Mouse (Mus musculus): ENCODE measurements around the gene Cav2. TPM values are rescaled to one million over a fixed set of nuclear protein-coding genes. Genes with fewer than 3 reads are reported as not detected.

Gene Cav2
- polyA plus RNA-seq, 1 experiment from 2014 or later = 49.5 TPM

DNA sequence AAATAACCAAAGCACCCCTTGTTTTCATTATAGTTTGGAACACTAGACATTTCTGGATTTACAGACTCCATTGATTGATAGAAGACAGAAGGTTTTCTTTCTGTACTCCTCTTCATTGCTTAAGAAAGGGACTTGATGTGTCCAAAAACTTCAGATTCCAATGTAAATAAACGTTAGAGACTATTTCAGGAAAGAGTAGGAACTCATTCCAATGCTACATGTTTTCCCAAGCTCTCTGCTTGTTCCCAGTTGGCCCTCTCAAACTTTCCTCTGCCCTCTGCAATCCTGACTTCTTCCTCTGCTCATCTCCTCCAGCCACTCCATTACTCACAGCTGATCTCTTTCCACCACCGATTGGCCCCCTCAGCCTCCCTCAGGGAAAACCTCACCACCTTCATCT is 18.2 kb upstream of the Cav2 start:
- Histone ChIP-seq H3K4me1 (ENCODE audit: control insufficient read depth, insufficient read depth, low read length) (peaks cover 6% of the 10 kb centered on the region; the same call in 1 of the 2 replicates), H3K4me2 (replicated peaks; ENCODE audit: low read depth, low read length) (no peak overlapping the region), H3K27ac (ENCODE audit: low read length) (no peak overlapping the region), H3K36me3 (ENCODE audit: control insufficient read depth, insufficient read depth, low read length) (no peaks in the 10 kb centered on the region), H3K4me3 (ENCODE audit: low read depth, low read length) (no peak overlapping the region), H3K9ac (replicated peaks; ENCODE audit: low read depth, low read length) (no peak overlapping the region), H3K9me3 (ENCODE audit: control insufficient read depth, low read depth, low read length) (no peaks in the 10 kb centered on the region), H3K27me3 (ENCODE audit: control insufficient read depth, insufficient read depth, low read length) (no peaks in the 10 kb centered on the region)
- 50% methylated on average over 2 of the region's 2 CpGs for WGBS
- no peak for ATAC-seq (ENCODE audit: insufficient number of reproducible peaks, insufficient read depth, low FRiP score, low read depth)

- Histone ChIP-seq H3K4me3 (ENCODE audit: low read depth, low read length) (no peak overlapping the region), H3K4me1 (ENCODE audit: control insufficient read depth, insufficient read depth, low read length) (peaks cover 6% of the 10 kb centered on the region; the same call in 1 of the 2 replicates), H3K9ac (replicated peaks; ENCODE audit: low read depth, low read length) (no peak overlapping the region), H3K27ac (ENCODE audit: low read length) (0 out of 2 replicates have a peak overlapping the region, but pooled peaks have one; percentile 21), H3K4me2 (replicated peaks; ENCODE audit: low read depth, low read length) (no peak overlapping the region), H3K27me3 (ENCODE audit: control insufficient read depth, insufficient read depth, low read length) (no peaks in the 10 kb centered on the region), H3K9me3 (ENCODE audit: control insufficient read depth, low read depth, low read length) (no peaks in the 10 kb centered on the region), H3K36me3 (ENCODE audit: control insufficient read depth, insufficient read depth, low read length) (no peaks in the 10 kb centered on the region)
- WGBS = 67% methylated on average over 4 of the region's 4 CpGs
- no peak for ATAC-seq (ENCODE audit: insufficient number of reproducible peaks, insufficient read depth, low FRiP score, low read depth)
Observed at GRCm38 (mm10) chr6:17265043-17265442, 15.9 kb upstream of the Cav2 start.

DNA sequence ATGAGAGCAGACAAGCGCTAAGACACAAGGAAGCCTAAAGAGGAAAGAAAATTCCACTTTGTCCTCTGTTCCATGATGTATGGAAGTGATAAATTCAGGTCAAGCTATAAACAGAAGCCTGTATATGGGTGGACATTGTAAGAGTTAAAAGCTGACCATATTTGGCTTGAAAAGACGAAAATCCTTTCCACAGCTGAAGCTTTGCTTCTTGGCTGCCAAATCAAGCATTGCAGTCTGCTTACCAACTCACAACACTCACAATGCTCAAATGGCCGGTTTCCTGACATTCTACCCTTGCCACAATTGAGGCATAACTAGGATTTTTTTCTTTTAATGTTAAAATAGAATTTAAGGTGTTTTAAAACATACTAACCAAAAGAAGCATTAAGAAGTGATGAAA is 14.5 kb upstream of the Cav2 start:
- peaks cover 6% of the 10 kb centered on the region; the same call in 1 of the 2 replicates for H3K4me1 ChIP-seq (ENCODE audit: control insufficient read depth, insufficient read depth, low read length)
- no peaks in the 10 kb centered on the region for H3K36me3 ChIP-seq (ENCODE audit: control insufficient read depth, insufficient read depth, low read length)
- peak overlapping the region; percentile 68 for H3K27ac ChIP-seq (ENCODE audit: low read length)
- WGBS = 47% methylated on average over 3 of the region's 3 CpGs
- no peak for ATAC-seq (ENCODE audit: insufficient number of reproducible peaks, insufficient read depth, low FRiP score, low read depth)
- H3K27me3 ChIP-seq (ENCODE audit: control insufficient read depth, insufficient read depth, low read length) = no peaks in the 10 kb centered on the region
- no peak overlapping the region for H3K4me3 ChIP-seq (ENCODE audit: low read depth, low read length)
- no peaks in the 10 kb centered on the region for H3K9me3 ChIP-seq (ENCODE audit: control insufficient read depth, low read depth, low read length)
- no peak overlapping the region for H3K4me2 ChIP-seq (replicated peaks; ENCODE audit: low read depth, low read length)
- no peak overlapping the region for H3K9ac ChIP-seq (replicated peaks; ENCODE audit: low read depth, low read length)

DNA sequence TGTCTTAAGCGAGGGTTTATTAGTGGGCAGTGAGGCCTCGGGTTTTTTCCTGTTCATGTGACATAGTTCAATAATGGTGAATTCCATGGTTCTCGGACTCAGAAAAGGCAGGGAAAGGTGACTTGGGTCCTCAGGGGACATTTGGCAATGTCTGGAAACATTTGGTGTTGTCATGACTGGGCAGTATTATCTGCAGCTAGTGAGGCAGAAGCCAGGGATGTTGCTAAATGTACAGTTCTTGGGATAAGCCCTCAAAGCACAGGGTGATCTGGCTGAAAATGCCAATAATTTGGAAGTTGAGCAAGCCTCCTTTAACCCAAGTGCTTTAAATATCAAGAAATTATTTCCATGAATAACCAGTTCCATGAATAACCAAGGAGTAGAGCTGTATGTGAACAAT is 2.6 kb upstream of the Cav2 start:
- 85% methylated on average over 3 of the region's 3 CpGs for WGBS
- ATAC-seq (ENCODE audit: insufficient number of reproducible peaks, insufficient read depth, low FRiP score, low read depth) = no peak

GRCm38 (mm10) chr6:17281757-17282092 is 740 bp downstream of the Cav2 start:
- Histone ChIP-seq H3K4me3 (ENCODE audit: low read depth, low read length) (peak overlapping the region; percentile 42), H3K27ac (ENCODE audit: low read length) (peak overlapping the region; percentile 73; the same call in 1 of the 2 replicates), H3K36me3 (ENCODE audit: control insufficient read depth, insufficient read depth, low read length) (no peaks in the 10 kb centered on the region), H3K9me3 (ENCODE audit: control insufficient read depth, low read depth, low read length) (no peaks in the 10 kb centered on the region), H3K4me1 (ENCODE audit: control insufficient read depth, insufficient read depth, low read length) (peaks cover 10% of the 10 kb centered on the region), H3K4me2 (replicated peaks; ENCODE audit: low read depth, low read length) (peak overlapping the region; percentile 82), H3K27me3 (ENCODE audit: control insufficient read depth, insufficient read depth, low read length) (no peaks in the 10 kb centered on the region), H3K9ac (replicated peaks; ENCODE audit: low read depth, low read length) (peak overlapping the region; percentile 49; the same call in 1 of the 2 replicates)
- 18% methylated on average over 8 of the region's 8 CpGs for WGBS
- peak; percentile 39; the same call in 1 of the 2 replicates for ATAC-seq (ENCODE audit: insufficient number of reproducible peaks, insufficient read depth, low FRiP score, low read depth)

More for the DNA sequence above, 2.6 kb upstream of the Cav2 start:
- Histone ChIP-seq H3K36me3 (ENCODE audit: control insufficient read depth, insufficient read depth, low read length) (no peaks in the 10 kb centered on the region), H3K4me2 (replicated peaks; ENCODE audit: low read depth, low read length) (no peak overlapping the region), H3K4me3 (ENCODE audit: low read depth, low read length) (no peak overlapping the region), H3K9me3 (ENCODE audit: control insufficient read depth, low read depth, low read length) (no peaks in the 10 kb centered on the region), H3K4me1 (ENCODE audit: control insufficient read depth, insufficient read depth, low read length) (peaks cover 10% of the 10 kb centered on the region), H3K27me3 (ENCODE audit: control insufficient read depth, insufficient read depth, low read length) (no peaks in the 10 kb centered on the region), H3K9ac (replicated peaks; ENCODE audit: low read depth, low read length) (no peak overlapping the region), H3K27ac (ENCODE audit: low read length) (no peak overlapping the region)

GRCm38 (mm10) chr6:17282159-17282558 is 1.2 kb downstream of the Cav2 start:
- 0 out of 2 replicates have a peak, but pooled peaks have one; percentile 46 for ATAC-seq (ENCODE audit: insufficient number of reproducible peaks, insufficient read depth, low FRiP score, low read depth)
- Histone ChIP-seq H3K9me3 (ENCODE audit: control insufficient read depth, low read depth, low read length) (no peaks in the 10 kb centered on the region), H3K4me3 (ENCODE audit: low read depth, low read length) (peak overlapping the region; percentile 42)

DNA sequence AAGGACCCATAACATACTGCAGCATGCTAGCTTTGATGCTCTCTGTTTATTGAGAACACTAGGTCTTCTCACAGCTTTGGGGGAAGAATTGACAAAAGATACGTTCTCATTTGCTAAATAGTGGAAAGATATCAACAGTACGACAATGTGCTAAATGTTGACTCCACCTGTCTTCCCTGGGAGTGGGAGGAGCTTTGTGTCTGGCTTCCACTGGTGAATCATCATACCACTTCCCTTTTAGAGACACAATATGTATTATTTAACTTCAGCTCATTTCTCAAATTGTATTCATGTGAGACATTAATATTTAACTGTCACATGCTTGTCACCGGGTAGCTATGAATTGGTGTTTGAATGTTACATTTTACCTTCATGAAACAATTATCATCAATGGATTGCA is 2.8 kb downstream of the Cav2 start:
- Histone ChIP-seq H3K9me3 (ENCODE audit: control insufficient read depth, low read depth, low read length) (no peaks in the 10 kb centered on the region), H3K27me3 (ENCODE audit: control insufficient read depth, insufficient read depth, low read length) (no peaks in the 10 kb centered on the region), H3K4me2 (replicated peaks; ENCODE audit: low read depth, low read length) (no peak overlapping the region), H3K27ac (ENCODE audit: low read length) (no peak overlapping the region), H3K4me3 (ENCODE audit: low read depth, low read length) (no peak overlapping the region), H3K36me3 (ENCODE audit: control insufficient read depth, insufficient read depth, low read length) (no peaks in the 10 kb centered on the region), H3K4me1 (ENCODE audit: control insufficient read depth, insufficient read depth, low read length) (peaks cover 10% of the 10 kb centered on the region), H3K9ac (replicated peaks; ENCODE audit: low read depth, low read length) (no peak overlapping the region)
- ATAC-seq (ENCODE audit: insufficient number of reproducible peaks, insufficient read depth, low FRiP score, low read depth) = no peak
- WGBS = 75% methylated on average over 3 of the region's 3 CpGs

More at GRCm38 (mm10) chr6:17282159-17282558, 1.2 kb downstream of the Cav2 start:
- H3K27me3 ChIP-seq (ENCODE audit: control insufficient read depth, insufficient read depth, low read length) = no peaks in the 10 kb centered on the region
- peak overlapping the region; percentile 82 for H3K4me2 ChIP-seq (replicated peaks; ENCODE audit: low read depth, low read length)
- H3K9ac ChIP-seq (replicated peaks; ENCODE audit: low read depth, low read length) = peak overlapping the region; percentile 49; the same call in 1 of the 2 replicates
- H3K27ac ChIP-seq (ENCODE audit: low read length) = peak overlapping the region; percentile 73
- 30% methylated on average over 5 of the region's 5 CpGs for WGBS
- H3K36me3 ChIP-seq (ENCODE audit: control insufficient read depth, insufficient read depth, low read length) = no peaks in the 10 kb centered on the region
- peaks cover 10% of the 10 kb centered on the region for H3K4me1 ChIP-seq (ENCODE audit: control insufficient read depth, insufficient read depth, low read length)

DNA sequence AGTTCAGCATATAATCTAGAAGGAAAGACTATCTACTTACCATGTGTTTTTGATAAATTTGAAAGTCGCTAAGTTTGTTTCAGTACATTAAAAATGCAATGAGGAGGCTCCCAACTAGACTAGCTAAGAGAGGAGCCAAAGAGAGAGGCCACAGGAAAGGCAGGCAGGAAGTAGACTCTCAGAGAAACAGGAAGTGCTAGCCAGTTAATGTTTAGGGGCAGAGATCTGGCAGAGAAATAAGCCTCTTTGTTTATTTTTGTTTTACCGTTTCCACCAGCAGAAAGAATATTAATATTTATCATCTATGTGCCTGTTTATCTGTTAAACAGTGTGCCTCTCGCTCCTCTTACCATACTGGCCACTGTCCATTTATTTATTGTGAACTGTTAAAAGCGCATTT is 5.4 kb downstream of the Cav2 start:
- no peaks in the 10 kb centered on the region for H3K27me3 ChIP-seq (ENCODE audit: control insufficient read depth, insufficient read depth, low read length)
- H3K9ac ChIP-seq (replicated peaks; ENCODE audit: low read depth, low read length) = no peak overlapping the region
- H3K4me3 ChIP-seq (ENCODE audit: low read depth, low read length) = no peak overlapping the region
- 64% methylated on average over 4 of the region's 4 CpGs for WGBS
- no peak for ATAC-seq (ENCODE audit: insufficient number of reproducible peaks, insufficient read depth, low FRiP score, low read depth)
- H3K9me3 ChIP-seq (ENCODE audit: control insufficient read depth, low read depth, low read length) = no peaks in the 10 kb centered on the region
- H3K4me2 ChIP-seq (replicated peaks; ENCODE audit: low read depth, low read length) = no peak overlapping the region
- H3K4me1 ChIP-seq (ENCODE audit: control insufficient read depth, insufficient read depth, low read length) = peaks cover 10% of the 10 kb centered on the region
- H3K36me3 ChIP-seq (ENCODE audit: control insufficient read depth, insufficient read depth, low read length) = no peaks in the 10 kb centered on the region
- no peak overlapping the region for H3K27ac ChIP-seq (ENCODE audit: low read length)

DNA sequence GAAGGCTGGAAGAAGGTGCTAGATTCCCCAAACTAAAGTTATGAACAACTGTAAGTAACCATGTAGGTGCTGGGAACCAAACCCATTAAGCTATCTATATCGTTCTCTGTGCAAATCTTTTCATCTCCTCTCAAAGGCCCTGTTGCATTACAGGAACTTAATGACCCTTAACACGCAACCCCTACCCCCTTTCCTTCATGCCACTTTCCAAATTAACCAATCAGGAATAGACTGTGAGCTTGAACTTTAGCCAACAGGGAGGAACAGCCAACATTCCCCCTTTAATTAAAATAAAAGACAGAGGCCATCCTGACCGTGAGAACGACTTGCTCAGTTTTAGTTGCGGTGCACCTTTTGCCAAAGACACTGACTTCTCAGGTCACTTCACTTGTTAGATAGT is 14.1 kb downstream of the Cav2 start:
- ATAC-seq (ENCODE audit: insufficient number of reproducible peaks, insufficient read depth, low FRiP score, low read depth) = no peak
- H3K36me3 ChIP-seq (ENCODE audit: control insufficient read depth, insufficient read depth, low read length) = no peaks in the 10 kb centered on the region
- no peaks in the 10 kb centered on the region for H3K9me3 ChIP-seq (ENCODE audit: control insufficient read depth, low read depth, low read length)
- H3K4me3 ChIP-seq (ENCODE audit: low read depth, low read length) = no peak overlapping the region
- H3K27me3 ChIP-seq (ENCODE audit: control insufficient read depth, insufficient read depth, low read length) = no peaks in the 10 kb centered on the region
- no peak overlapping the region for H3K27ac ChIP-seq (ENCODE audit: low read length)
- WGBS = 87% methylated on average over 5 of the region's 5 CpGs
- H3K9ac ChIP-seq (replicated peaks; ENCODE audit: low read depth, low read length) = no peak overlapping the region
- H3K4me2 ChIP-seq (replicated peaks; ENCODE audit: low read depth, low read length) = no peak overlapping the region
- H3K4me1 ChIP-seq (ENCODE audit: control insufficient read depth, insufficient read depth, low read length) = no peaks in the 10 kb centered on the region
